Mouse (Mus musculus) stomach, postnatal 0 days (tissue): Measurements from ENCODE around the gene Tubd1. TPM values are rescaled to one million over a fixed set of nuclear protein-coding genes. Genes with fewer than 3 reads are reported as not detected.

Experiments
- ATAC-seq: fragments of 200-750 bp; cut with Nextera tagmentation; 2 replicates; pipeline ENCODE4 v1.8.0; 2017; ENCODE audit not compliant: low FRiP score, low TSS enrichment
- DNase-seq: peaks from one replicate; pipeline ENCODE4 v3.0.0-alpha.2; 2016; ENCODE audit warnings: low spot score
- H3K27ac ChIP-seq: fragments of 300-500 bp; sonication (generic); replicated peaks from 2 replicates; pipeline ENCODE4 v1.5.1; 2014; ENCODE audit warnings: mild to moderate bottlenecking, control low read depth
- H3K27me3 ChIP-seq: fragments of 300-500 bp; sonication (generic); 2 replicates; pipeline ENCODE4 v1.6.1; 2014; ENCODE audit warnings: low read length; ENCODE audit not compliant: control insufficient read depth, insufficient read depth
- H3K36me3 ChIP-seq: fragments of 300-500 bp; sonication (generic); 2 replicates; pipeline ENCODE4 v1.6.1; 2014; ENCODE audit warnings: low read length, mixed read lengths; ENCODE audit not compliant: control insufficient read depth, insufficient read depth
- H3K4me1 ChIP-seq: fragments of 300-500 bp; sonication (generic); replicated peaks from 2 replicates; pipeline ENCODE4 v1.6.1; 2014; ENCODE audit warnings: antibody characterized with exemption; ENCODE audit not compliant: control insufficient read depth, insufficient read depth
- H3K4me2 ChIP-seq: fragments of 300-500 bp; sonication (generic); replicated peaks from 2 replicates; pipeline ENCODE4 v1.6.1; 2014; ENCODE audit warnings: low read depth, mild to moderate bottlenecking, control low read depth, moderate library complexity
- H3K4me3 ChIP-seq: fragments of 300-500 bp; sonication (generic); 2 replicates; pipeline ENCODE4 v1.5.1; 2014; ENCODE audit warnings: low read depth, low read length, control low read depth
- H3K9ac ChIP-seq: fragments of 300-500 bp; sonication (generic); 2 replicates; pipeline ENCODE4 v1.6.1; 2014; ENCODE audit warnings: mild to moderate bottlenecking, low read length, control low read depth, mixed read lengths
- H3K9me3 ChIP-seq: fragments of 300-500 bp; sonication (generic); 2 replicates; pipeline ENCODE4 v1.6.1; 2016; ENCODE audit warnings: low read length; ENCODE audit not compliant: control insufficient read depth
- CTCF ChIP-seq: IDR thresholded peaks from 2 replicates; pipeline ENCODE4 v1.5.1; 2016; ENCODE audit warnings: antibody characterized with exemption, low read depth, mild to moderate bottlenecking, moderate library complexity
- EP300 ChIP-seq: optimal IDR thresholded peaks from 2 replicates; pipeline ENCODE3; 2016; ENCODE audit warnings: antibody characterized with exemption
- WGBS: fragments of 180-500 bp; shearing (Covaris S2); extraction: QIAGEN DNeasy Blood & Tissue Kit; methylation state at CpG from one replicate; pipeline ENCODE4 v1.1.7; 2014; 5-methylcytosine and 5-hydroxymethylcytosine counted together
- polyA plus RNA-seq: library from polyadenylated mRNA; unstranded; fragments of >200 nt; fragmentation: Nextera tagmentation; extraction: Ambion mirVana; gene quantifications from 2 replicates; pipeline ENCODE4 v1.2.1, GENCODE M21; 2015

The Tubd1 gene
- polyA plus RNA-seq, 1 experiment from 2014 or later: 7.8 TPM

DNA sequence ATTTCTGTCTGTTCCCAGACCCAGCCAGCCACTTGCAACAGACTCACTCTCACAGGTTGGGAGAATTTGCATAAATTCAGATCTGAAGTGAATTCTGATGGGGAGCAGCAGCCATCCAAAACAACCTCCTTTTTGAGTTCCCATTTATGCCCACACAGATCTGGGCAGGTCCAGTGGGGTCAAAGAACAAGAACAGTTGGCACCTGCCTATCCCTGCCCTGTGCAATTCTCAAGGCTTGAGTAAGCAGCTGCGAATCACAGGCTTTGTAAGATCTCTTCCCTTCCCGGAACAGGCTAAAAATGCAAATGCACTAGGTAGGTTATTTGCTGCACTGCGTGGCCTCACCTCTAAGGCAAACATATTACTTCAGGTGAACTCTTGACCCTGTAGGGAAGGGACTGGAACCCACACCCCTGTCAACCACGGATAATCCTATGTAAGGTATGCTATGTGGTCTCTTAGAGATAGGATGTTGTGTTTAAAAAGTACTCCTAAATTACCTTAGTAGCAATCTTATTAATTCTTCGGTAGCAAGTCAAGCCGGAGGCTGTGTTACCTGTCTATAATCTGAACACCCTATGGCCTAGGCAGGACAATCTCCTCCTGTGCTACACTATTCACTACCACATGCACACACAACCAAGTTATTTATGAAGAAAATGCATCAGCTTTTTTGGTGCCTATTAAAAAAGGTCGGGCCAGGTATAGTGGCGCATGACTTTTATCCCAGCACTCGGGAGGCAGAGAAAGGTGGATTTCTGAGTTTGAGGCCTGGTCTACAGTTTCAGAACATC lies 35.7 kb downstream of the Tubd1 start:
- peaks cover 21% of the 10 kb centered on the region for H3K4me1 ChIP-seq

DNA sequence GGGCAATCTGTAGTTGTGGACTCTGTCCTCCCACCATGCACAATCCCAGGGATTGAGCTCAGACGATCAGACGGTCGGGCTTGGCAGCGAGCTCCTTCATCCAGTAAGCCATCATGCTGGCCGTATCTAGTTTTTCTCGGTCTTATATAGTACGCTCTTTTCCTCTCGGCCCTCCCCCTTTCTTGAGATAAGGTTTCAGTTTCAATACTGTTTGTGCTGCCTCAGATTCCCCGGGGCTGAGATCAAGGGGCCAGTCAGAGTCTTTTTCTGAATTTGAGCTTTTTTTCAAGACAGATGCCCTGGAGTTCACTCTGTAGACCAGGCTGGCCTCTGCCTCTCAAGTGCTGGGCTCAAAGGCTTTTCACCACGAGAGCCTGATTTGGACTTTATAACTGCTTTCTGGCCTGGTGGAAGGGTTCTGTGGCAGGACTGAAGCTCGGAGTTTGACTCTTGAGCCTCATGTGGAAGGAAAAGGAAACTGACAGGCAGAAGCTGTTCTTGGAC lies 36.5 kb downstream of the Tubd1 start:
- no peaks in the 10 kb centered on the region for H3K27me3 ChIP-seq
- H3K4me1 ChIP-seq: peaks cover 21% of the 10 kb centered on the region
- TF ChIP-seq CTCF (no peak), EP300 (no peak)
- DNase-seq (peak; percentile 65), ATAC-seq (peak; percentile 36)
- peak overlapping the region; percentile 43 for H3K9ac ChIP-seq
- peak overlapping the region; percentile 31 for H3K4me2 ChIP-seq
- WGBS: 18% methylated on average over 11 of the region's 11 CpGs
- peak overlapping the region; percentile 94 for H3K27ac ChIP-seq
- H3K4me3 ChIP-seq: no peak overlapping the region
- H3K36me3 ChIP-seq: no peaks in the 10 kb centered on the region
- H3K9me3 ChIP-seq: no peaks in the 10 kb centered on the region

More for the DNA sequence above, 35.7 kb downstream of the Tubd1 start:
- H3K36me3 ChIP-seq: no peaks in the 10 kb centered on the region
- H3K9ac ChIP-seq: peak overlapping the region; percentile 14; the same call in 1 of the 2 replicates
- WGBS: 54% methylated on average over 9 of the region's 9 CpGs
- H3K4me3 ChIP-seq: no peak overlapping the region
- H3K4me2 ChIP-seq: no peak overlapping the region; the same call in 1 of the 2 replicates
- H3K9me3 ChIP-seq: no peaks in the 10 kb centered on the region
- DNase-seq: peak; percentile 75
- 0 out of 2 replicates have a peak, but pooled peaks have one; percentile 2 for TF ChIP-seq CTCF
- no peak for TF ChIP-seq EP300
- ATAC-seq: peak; percentile 72
- H3K27me3 ChIP-seq: no peaks in the 10 kb centered on the region
- peak overlapping the region; percentile 94 for H3K27ac ChIP-seq

DNA sequence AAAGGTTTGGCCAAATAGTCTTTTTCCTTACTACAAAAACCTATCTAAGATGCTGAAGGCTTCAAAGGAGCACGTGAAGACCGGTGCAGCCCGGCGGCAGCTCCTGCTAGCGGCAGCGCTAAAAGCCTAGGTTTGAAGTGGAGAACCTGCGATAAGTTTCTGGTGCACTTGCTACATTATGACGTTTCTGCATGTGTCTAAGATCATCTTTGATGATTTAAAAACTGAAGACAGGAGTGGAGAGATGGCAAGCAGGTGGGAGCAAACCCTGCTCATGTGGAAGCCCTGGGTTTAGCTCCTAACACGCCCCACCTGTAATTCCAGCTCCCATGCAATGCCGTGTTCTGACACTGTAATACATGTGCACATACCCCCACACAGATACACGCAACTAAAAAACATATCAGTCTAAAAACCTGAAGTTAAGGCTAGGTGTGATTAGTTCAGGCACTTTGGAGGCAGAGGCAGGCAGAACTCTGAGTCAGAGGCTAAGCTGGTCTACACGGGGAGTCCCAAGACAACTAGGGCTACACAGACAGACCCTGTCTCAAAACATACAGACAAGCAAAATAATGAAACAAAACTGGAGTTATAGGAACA lies 37.3 kb downstream of the Tubd1 start:
- H3K9me3 ChIP-seq: no peaks in the 10 kb centered on the region
- no peak overlapping the region for H3K4me3 ChIP-seq
- DNase-seq (peak; percentile 43), ATAC-seq (no peak)
- no peak for TF ChIP-seq CTCF
- 68% methylated on average over 12 of the region's 12 CpGs for WGBS
- H3K4me2 ChIP-seq: peak overlapping the region; percentile 17; the same call in 1 of the 2 replicates
- no peaks in the 10 kb centered on the region for H3K27me3 ChIP-seq
- no peaks in the 10 kb centered on the region for H3K36me3 ChIP-seq
- peaks cover 17% of the 10 kb centered on the region for H3K4me1 ChIP-seq
- peak overlapping the region; percentile 94 for H3K27ac ChIP-seq
- no peak overlapping the region for H3K9ac ChIP-seq

DNA sequence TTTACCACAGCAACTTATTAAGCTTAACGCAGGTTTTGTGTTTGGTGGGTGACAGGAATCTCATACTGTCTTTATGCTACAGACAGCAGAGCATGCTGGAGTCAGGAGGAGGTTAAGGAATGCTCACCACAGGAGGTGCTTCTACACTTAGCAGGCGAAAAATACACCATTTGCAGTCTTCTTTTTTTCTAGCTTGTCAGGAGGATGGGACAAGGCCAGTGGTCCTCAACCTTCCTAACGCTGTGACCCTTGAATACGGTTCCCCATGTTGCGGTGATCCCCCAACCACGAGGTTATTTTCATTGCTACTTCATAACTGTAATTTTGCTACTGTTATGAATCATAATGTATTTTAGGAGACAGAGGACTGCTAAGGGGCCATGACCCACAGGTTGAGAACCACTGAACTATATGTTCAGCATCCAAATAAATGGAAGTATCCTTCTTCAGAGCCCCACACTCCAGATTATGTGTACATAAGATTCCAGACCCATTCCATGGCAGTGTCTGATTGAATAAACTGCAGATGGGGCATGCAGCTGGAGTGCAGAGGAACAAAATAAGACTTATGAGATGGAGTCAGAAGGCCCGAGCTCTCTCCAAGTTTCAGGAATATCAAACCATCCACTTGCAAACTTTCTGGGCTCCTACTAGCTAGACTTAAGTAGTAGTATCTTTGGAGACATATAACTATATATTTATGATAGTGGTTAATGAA lies 37.9 kb downstream of the Tubd1 start:
- Histone ChIP-seq H3K4me2 (no peak overlapping the region), H3K4me1 (peaks cover 12% of the 10 kb centered on the region), H3K36me3 (no peaks in the 10 kb centered on the region), H3K27me3 (no peaks in the 10 kb centered on the region), H3K9ac (no peak overlapping the region), H3K4me3 (no peak overlapping the region), H3K9me3 (no peaks in the 10 kb centered on the region), H3K27ac (peak overlapping the region; percentile 94)
- ATAC-seq (no peak), DNase-seq (no peak)
- TF ChIP-seq CTCF (no peak), EP300 (no peak)
- WGBS: 89% methylated on average over 7 of the region's 7 CpGs

DNA sequence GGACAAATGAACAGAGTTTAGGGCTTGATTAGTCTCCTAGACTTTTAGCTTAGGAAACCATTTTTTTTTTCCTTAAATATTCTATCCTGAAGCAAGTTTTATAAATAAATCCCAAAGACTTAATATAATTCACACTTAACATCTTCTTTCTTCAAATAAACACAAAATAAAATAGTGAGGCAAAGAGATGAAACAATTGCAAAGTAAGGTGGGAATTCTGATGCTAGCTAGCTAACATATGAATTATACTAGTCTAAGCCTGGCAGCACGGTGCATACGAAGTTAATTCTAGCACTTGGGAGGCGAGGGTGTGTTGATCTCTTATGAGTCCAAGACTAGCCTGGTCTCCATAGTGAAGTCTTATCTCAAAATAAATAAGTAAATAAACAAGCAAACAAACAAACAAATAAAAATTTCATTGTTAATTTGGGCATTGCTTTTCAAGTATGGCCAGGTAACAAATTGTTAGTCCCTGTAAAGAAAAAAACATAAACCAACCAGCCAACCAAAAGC lies 38.6 kb downstream of the Tubd1 start:
- Histone ChIP-seq H3K27me3 (no peaks in the 10 kb centered on the region), H3K27ac (0 out of 2 replicates have a peak overlapping the region, but pooled peaks have one; percentile 99), H3K36me3 (no peaks in the 10 kb centered on the region), H3K4me2 (no peak overlapping the region), H3K4me1 (peaks cover 10% of the 10 kb centered on the region), H3K4me3 (no peak overlapping the region), H3K9ac (no peak overlapping the region), H3K9me3 (no peaks in the 10 kb centered on the region)
- DNase-seq: no peak
- ATAC-seq: no peak
- TF ChIP-seq EP300 (no peak), CTCF (no peak)
- 85% methylated on average over 3 of the region's 3 CpGs for WGBS
